Mouse (Mus musculus) stomach, postnatal 0 days (tissue): ENCODE results near the gene Ncoa1. TPM values are rescaled to one million over a fixed set of nuclear protein-coding genes. Genes with fewer than 3 reads are reported as not detected.

Experiments used
- ATAC-seq: fragments of 200-750 bp; cut with Nextera tagmentation; 2 replicates; pipeline ENCODE4 v1.8.0; 2017; ENCODE audit not compliant: low FRiP score, low TSS enrichment
- DNase-seq: peaks from one replicate; pipeline ENCODE4 v3.0.0-alpha.2; 2016; ENCODE audit warnings: low spot score
- H3K27ac ChIP-seq: fragments of 300-500 bp; sonication (generic); replicated peaks from 2 replicates; pipeline ENCODE4 v1.5.1; 2014; ENCODE audit warnings: mild to moderate bottlenecking, control low read depth
- H3K27me3 ChIP-seq: fragments of 300-500 bp; sonication (generic); 2 replicates; pipeline ENCODE4 v1.6.1; 2014; ENCODE audit warnings: low read length; ENCODE audit not compliant: control insufficient read depth, insufficient read depth
- H3K36me3 ChIP-seq: fragments of 300-500 bp; sonication (generic); 2 replicates; pipeline ENCODE4 v1.6.1; 2014; ENCODE audit warnings: low read length, mixed read lengths; ENCODE audit not compliant: control insufficient read depth, insufficient read depth
- H3K4me1 ChIP-seq: fragments of 300-500 bp; sonication (generic); replicated peaks from 2 replicates; pipeline ENCODE4 v1.6.1; 2014; ENCODE audit warnings: antibody characterized with exemption; ENCODE audit not compliant: control insufficient read depth, insufficient read depth
- H3K4me2 ChIP-seq: fragments of 300-500 bp; sonication (generic); replicated peaks from 2 replicates; pipeline ENCODE4 v1.6.1; 2014; ENCODE audit warnings: low read depth, mild to moderate bottlenecking, control low read depth, moderate library complexity
- H3K4me3 ChIP-seq: fragments of 300-500 bp; sonication (generic); 2 replicates; pipeline ENCODE4 v1.5.1; 2014; ENCODE audit warnings: low read depth, low read length, control low read depth
- H3K9ac ChIP-seq: fragments of 300-500 bp; sonication (generic); 2 replicates; pipeline ENCODE4 v1.6.1; 2014; ENCODE audit warnings: mild to moderate bottlenecking, low read length, control low read depth, mixed read lengths
- H3K9me3 ChIP-seq: fragments of 300-500 bp; sonication (generic); 2 replicates; pipeline ENCODE4 v1.6.1; 2016; ENCODE audit warnings: low read length; ENCODE audit not compliant: control insufficient read depth
- CTCF ChIP-seq: IDR thresholded peaks from 2 replicates; pipeline ENCODE4 v1.5.1; 2016; ENCODE audit warnings: antibody characterized with exemption, low read depth, mild to moderate bottlenecking, moderate library complexity
- EP300 ChIP-seq: optimal IDR thresholded peaks from 2 replicates; pipeline ENCODE3; 2016; ENCODE audit warnings: antibody characterized with exemption
- WGBS: fragments of 180-500 bp; shearing (Covaris S2); extraction: QIAGEN DNeasy Blood & Tissue Kit; methylation state at CpG from one replicate; pipeline ENCODE4 v1.1.7; 2014; 5-methylcytosine and 5-hydroxymethylcytosine counted together
- polyA plus RNA-seq: library from polyadenylated mRNA; unstranded; fragments of >200 nt; fragmentation: Nextera tagmentation; extraction: Ambion mirVana; gene quantifications from 2 replicates; pipeline ENCODE4 v1.2.1, GENCODE M21; 2015

Gene Ncoa1
- polyA plus RNA-seq, 1 experiment from 2014 or later: 5.0 TPM

GRCm38 (mm10) chr12:4433549-4433948 is 43.4 kb downstream of the Ncoa1 start:
- H3K36me3 ChIP-seq: no peaks in the 10 kb centered on the region
- H3K27ac ChIP-seq: no peak overlapping the region
- TF ChIP-seq CTCF: no peak
- no peaks in the 10 kb centered on the region for H3K27me3 ChIP-seq
- no peaks in the 10 kb centered on the region for H3K9me3 ChIP-seq
- H3K9ac ChIP-seq: no peak overlapping the region
- WGBS: 78% methylated on average over 2 of the region's 2 CpGs
- no peak for DNase-seq
- no peak for ATAC-seq
- H3K4me3 ChIP-seq: no peak overlapping the region
- no peaks in the 10 kb centered on the region for H3K4me1 ChIP-seq
- H3K4me2 ChIP-seq: no peak overlapping the region

- H3K9ac ChIP-seq: no peak overlapping the region
- H3K4me3 ChIP-seq: no peak overlapping the region
- H3K27me3 ChIP-seq: no peaks in the 10 kb centered on the region
- no peak for TF ChIP-seq EP300
- TF ChIP-seq CTCF: no peak
- no peak for ATAC-seq
- no peaks in the 10 kb centered on the region for H3K9me3 ChIP-seq
- no peaks in the 10 kb centered on the region for H3K36me3 ChIP-seq
- no peaks in the 10 kb centered on the region for H3K4me1 ChIP-seq
- 72% methylated on average over 5 of the region's 5 CpGs for whole genome bisulfite sequencing
- no peak for DNase-seq
- no peak overlapping the region for H3K4me2 ChIP-seq
- no peak overlapping the region for H3K27ac ChIP-seq
Observed at GRCm38 (mm10) chr12:4431978-4432377, 45.0 kb downstream of the Ncoa1 start.

- Histone ChIP-seq H3K4me3 (no peak overlapping the region), H3K27ac (no peak overlapping the region), H3K9me3 (no peaks in the 10 kb centered on the region), H3K36me3 (no peaks in the 10 kb centered on the region), H3K9ac (no peak overlapping the region), H3K4me2 (no peak overlapping the region), H3K4me1 (no peaks in the 10 kb centered on the region), H3K27me3 (no peaks in the 10 kb centered on the region)
- DNase-seq (no peak), ATAC-seq (no peak)
- TF ChIP-seq EP300 (no peak), CTCF (no peak)
- 47% methylated on average over 3 of the region's 3 CpGs for WGBS
Observed at GRCm38 (mm10) chr12:4430061-4430825, 46.7 kb downstream of the Ncoa1 start.

- Histone ChIP-seq H3K4me1 (no peaks in the 10 kb centered on the region), H3K36me3 (no peaks in the 10 kb centered on the region), H3K9ac (no peak overlapping the region), H3K9me3 (no peaks in the 10 kb centered on the region), H3K4me2 (no peak overlapping the region), H3K27me3 (no peaks in the 10 kb centered on the region), H3K27ac (no peak overlapping the region), H3K4me3 (no peak overlapping the region)
- 85% methylated on average over 4 of the region's 4 CpGs for WGBS
- ATAC-seq: no peak
- no peak for DNase-seq
- no peak for TF ChIP-seq CTCF
- no peak for TF ChIP-seq EP300
Observed at GRCm38 (mm10) chr12:4418824-4419223, 58.2 kb downstream of the Ncoa1 start.

GRCm38 (mm10) chr12:4417626-4418263 is 59.2 kb downstream of the Ncoa1 start:
- no peak overlapping the region for H3K9ac ChIP-seq
- DNase-seq (no peak), ATAC-seq (no peak)
- H3K4me1 ChIP-seq: no peaks in the 10 kb centered on the region
- no peak overlapping the region for H3K4me3 ChIP-seq
- H3K27ac ChIP-seq: no peak overlapping the region
- H3K9me3 ChIP-seq: no peaks in the 10 kb centered on the region
- H3K36me3 ChIP-seq: no peaks in the 10 kb centered on the region
- TF ChIP-seq CTCF: no peak
- TF ChIP-seq EP300: no peak
- H3K27me3 ChIP-seq: no peaks in the 10 kb centered on the region
- 84% methylated on average over 3 of the region's 3 CpGs for WGBS
- no peak overlapping the region for H3K4me2 ChIP-seq

- H3K4me3 ChIP-seq: no peak overlapping the region
- H3K4me1 ChIP-seq: no peaks in the 10 kb centered on the region
- 51% methylated on average over 2 of the region's 2 CpGs for WGBS
- H3K9ac ChIP-seq: no peak overlapping the region
- H3K4me2 ChIP-seq: no peak overlapping the region
- no peak overlapping the region for H3K27ac ChIP-seq
- no peak for DNase-seq
- no peak for TF ChIP-seq EP300
- TF ChIP-seq CTCF: no peak
- H3K27me3 ChIP-seq: no peaks in the 10 kb centered on the region
- no peaks in the 10 kb centered on the region for H3K9me3 ChIP-seq
- ATAC-seq: no peak
- no peaks in the 10 kb centered on the region for H3K36me3 ChIP-seq
Observed at GRCm38 (mm10) chr12:4407085-4407484, 69.9 kb downstream of the Ncoa1 start.
